8 mouse cellular contexts compared by ENCODE assay signal in the genomic region with DNA sequence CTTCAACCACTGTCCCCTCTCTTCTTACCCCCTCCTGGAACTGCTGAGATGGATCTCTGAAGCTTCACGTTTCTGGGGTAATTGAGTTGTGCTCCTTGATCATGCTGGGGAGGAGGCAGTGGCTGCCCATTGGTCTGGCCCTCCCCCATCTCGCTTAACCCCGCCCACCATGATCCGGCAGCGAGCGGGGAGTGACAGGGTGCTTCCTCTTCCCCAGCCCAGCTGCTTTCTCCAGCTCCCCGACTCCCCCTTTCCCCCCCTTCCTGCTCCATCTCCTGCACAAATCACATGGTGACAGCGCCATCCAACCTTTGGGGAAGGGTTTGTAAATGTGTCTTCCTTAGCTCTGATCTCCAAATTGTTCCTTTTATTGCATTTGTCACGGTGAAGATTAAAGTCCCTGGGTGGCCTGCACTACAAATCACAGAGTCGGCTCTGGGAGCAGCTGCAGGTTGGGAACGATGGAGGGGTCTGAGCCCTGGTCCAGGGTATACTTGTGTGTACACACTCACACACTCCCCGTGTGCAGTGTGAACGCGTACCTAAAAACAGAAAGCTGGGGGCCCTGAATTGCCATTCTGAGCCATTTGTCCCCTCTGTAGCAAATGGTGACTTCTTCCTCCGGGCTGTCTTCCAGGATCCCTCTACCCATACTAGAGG. TPM values are rescaled to one million over a fixed set of nuclear protein-coding genes. Genes with fewer than 3 reads are reported as not detected.
A peak's percentile ranks its signal among the peaks of the same experiment; 100 is the strongest.
DNase-seq lines count a peak whose midpoint lies in the region; ATAC-seq and TF ChIP-seq lines count a peak whose summit lies in the region.

No protein-coding gene starts in this region.

- H3K4me2 ChIP-seq in intestine, postnatal 0 days (replicated peaks; ENCODE audit: low read depth), result peak overlapping the region; percentile 63
- H3K4me2 ChIP-seq in midbrain, embryonic 15.5 days, result peak overlapping the region; percentile 44
- H3K4me2 ChIP-seq in stomach, embryonic 15.5 days, result peak overlapping the region; percentile 50

- no peaks in the 10 kb centered on the region for H3K36me3 ChIP-seq in intestine, postnatal 0 days (ENCODE audit: control insufficient read depth, insufficient read depth)
- H3K36me3 ChIP-seq in midbrain, embryonic 15.5 days (replicated peaks), result no peaks in the 10 kb centered on the region
- H3K36me3 ChIP-seq in stomach, embryonic 15.5 days, result no peaks in the 10 kb centered on the region

- WGBS in intestine, postnatal 0 days, result 18% methylated on average over 15 of the region's 15 CpGs
- WGBS in midbrain, embryonic 15.5 days, result 7% methylated on average over 15 of the region's 15 CpGs
- WGBS in stomach, embryonic 15.5 days, result 13% methylated on average over 15 of the region's 15 CpGs

- H3K4me1 ChIP-seq in intestine, postnatal 0 days (replicated peaks; ENCODE audit: control insufficient read depth, insufficient read depth, low read length), result peaks cover 4% of the 10 kb centered on the region; the same call in 1 of the 2 replicates
- peaks cover 40% of the 10 kb centered on the region for H3K4me1 ChIP-seq in midbrain, embryonic 15.5 days
- peaks cover 23% of the 10 kb centered on the region for H3K4me1 ChIP-seq in stomach, embryonic 15.5 days

- no peak for TF ChIP-seq CTCF in intestine, postnatal 0 days (IDR thresholded peaks at IDR 0.05; ENCODE audit: low read depth)

- H3K27ac ChIP-seq in intestine, postnatal 0 days (ENCODE audit: low read depth, low read length), result no peak overlapping the region
- H3K27ac ChIP-seq in midbrain, embryonic 15.5 days, result peak overlapping the region; percentile 74
- no peak overlapping the region for H3K27ac ChIP-seq in stomach, embryonic 15.5 days

- no peaks in the 10 kb centered on the region for H3K9me3 ChIP-seq in intestine, postnatal 0 days (ENCODE audit: control insufficient read depth)
- H3K9me3 ChIP-seq in midbrain, embryonic 15.5 days, result no peaks in the 10 kb centered on the region
- H3K9me3 ChIP-seq in stomach, embryonic 15.5 days, result no peaks in the 10 kb centered on the region

- peak overlapping the region; percentile 24 for H3K4me3 ChIP-seq in intestine, postnatal 0 days (ENCODE audit: low read depth, low read length)
- H3K4me3 ChIP-seq in midbrain, embryonic 15.5 days, result peak overlapping the region; percentile 18; the same call in 1 of the 2 replicates
- H3K4me3 ChIP-seq in stomach, embryonic 15.5 days (replicated peaks), result peak overlapping the region; percentile 13

- H3K9ac ChIP-seq in intestine, postnatal 0 days (ENCODE audit: low read depth, low read length), result no peak overlapping the region
- H3K9ac ChIP-seq in midbrain, embryonic 15.5 days, result 0 out of 2 replicates have a peak overlapping the region, but pooled peaks have one; percentile 13
- no peak overlapping the region for H3K9ac ChIP-seq in stomach, embryonic 15.5 days

- DNase-seq in frontal cortex, postnatal 25 days (ENCODE audit: low spot score in 2 of 2), result no peak
- DNase-seq in heart, adult 18-20 months, result peak; percentile 83 to 85
- DNase-seq in liver, result peak; percentile 71

- ATAC-seq in frontal cortex, adult (ENCODE audit: low TSS enrichment), result peak; percentile 49
- peak; percentile 74 for ATAC-seq in common myeloid progenitor, adult 5-6 weeks (replicated peaks; ENCODE audit: low read depth, poor library complexity, severe bottlenecking)
- ATAC-seq in intestine, postnatal 0 days, result 0 out of 2 replicates have a peak, but pooled peaks have one; percentile 26
- peak; percentile 62 for ATAC-seq in midbrain, embryonic 15.5 days (replicated peaks)
- ATAC-seq in stomach, embryonic 15.5 days (ENCODE audit: insufficient read depth, low FRiP score, low read depth), result peak; percentile 40; the same call in 1 of the 2 replicates

- H3K27me3 ChIP-seq in intestine, postnatal 0 days (replicated peaks; ENCODE audit: control insufficient read depth, insufficient read depth, low read length), result peaks cover 8% of the 10 kb centered on the region; the same call in 1 of the 2 replicates
- H3K27me3 ChIP-seq in midbrain, embryonic 15.5 days (replicated peaks), result peaks cover 28% of the 10 kb centered on the region
- H3K27me3 ChIP-seq in stomach, embryonic 15.5 days (replicated peaks), result 0 out of 2 replicates have a peak, but pooled peaks cover 4% of the 10 kb centered on the region

RNA-seq across cellular contexts. Expression of gene Btrc, which starts 52.5 kb away (rescaled TPM):
- 19.7 and 27.1 TPM in 2 replicates for total RNA-seq in common myeloid progenitor, adult 5-6 weeks (2017)
- total RNA-seq in heart, adult 18-20 months (2021), result 10 to 100 TPM; 22.2 to 25.7 TPM
- 11.9 and 12.3 TPM in 2 replicates for polyA plus RNA-seq in intestine, postnatal 0 days (2015; fragmentation: Nextera tagmentation; extraction: Ambion mirVana)
- 65.9 and 66.7 TPM in 2 replicates for polyA plus RNA-seq in midbrain, embryonic 15.5 days (2015; fragmentation: Nextera tagmentation; extraction: Ambion mirVana)
- polyA plus RNA-seq in stomach, embryonic 15.5 days (2015; fragmentation: Nextera tagmentation; extraction: Ambion mirVana), result 37.4 and 39.4 TPM in 2 replicates

Comparison
In these comparisons a context has a peak if more than half of its experiments do, and no peak if none do; other contexts are left out.
1. DNase-seq: peak in heart, adult 18-20 months (2 of 2) and liver (single experiment); none in frontal cortex, postnatal 25 days (0 of 2).
2. Peak in every context shown above with its lines, with median percentiles within 50 percentile points of each other: ATAC-seq, H3K4me2 ChIP-seq and H3K4me3 ChIP-seq.